Mouse (Mus musculus) cerebellum, adult 2 months (tissue): ENCODE results near the gene Phf21a.

Experiments
- CTCF ChIP-seq: fragments of 200-500 bp; IDR thresholded peaks from 2 replicates; pipeline ENCODE4 v1.5.1; 2011; ENCODE audit warnings: low read depth, mild to moderate bottlenecking, control low read depth, low read length, moderate library complexity, borderline replicate concordance; ENCODE audit not compliant: insufficient read depth
- POLR2A ChIP-seq: fragments of 200-500 bp; IDR thresholded peaks from 2 replicates; pipeline ENCODE4 v1.6.1; 2011; ENCODE audit warnings: low read length, control low read depth, borderline replicate concordance; ENCODE audit not compliant: insufficient read depth

- TF ChIP-seq CTCF (no peak), POLR2A (no peak)
These were observed 207.0 kb downstream of the Phf21a start for GRCm38 (mm10) chr2:92299896-92300295.
